Mouse (Mus musculus) hindbrain, embryonic 15.5 days (tissue): Measurements from ENCODE around the gene Slc25a34. TPM values are rescaled to one million over a fixed set of nuclear protein-coding genes. Genes with fewer than 3 reads are reported as not detected.

ENCODE experiments used
- ATAC-seq: fragments of 200-750 bp; cut with Nextera tagmentation; 2 replicates; pipeline ENCODE4 v1.8.0; 2017; ENCODE audit warnings: low read depth, moderate number of reproducible peaks, moderate TSS enrichment; ENCODE audit not compliant: low FRiP score
- H3K27ac ChIP-seq: fragments of 300-500 bp; sonication (generic); replicated peaks from 2 replicates; pipeline ENCODE4 v1.5.1; 2015; ENCODE audit warnings: mild to moderate bottlenecking, inconsistent platforms
- H3K27me3 ChIP-seq: fragments of 300-500 bp; sonication (generic); 2 replicates; pipeline ENCODE4 v1.6.1; 2015; ENCODE audit warnings: control low read depth, inconsistent platforms
- H3K36me3 ChIP-seq: fragments of 300-500 bp; sonication (generic); 2 replicates; pipeline ENCODE4 v1.6.1; 2015; ENCODE audit warnings: control low read depth, inconsistent platforms
- H3K4me1 ChIP-seq: fragments of 300-500 bp; sonication (generic); replicated peaks from 2 replicates; pipeline ENCODE4 v1.6.1; 2015; ENCODE audit warnings: control low read depth, inconsistent platforms
- H3K4me2 ChIP-seq: fragments of 300-500 bp; sonication (generic); 2 replicates; pipeline ENCODE4 v1.6.1; 2015; ENCODE audit warnings: moderate library complexity, mild to moderate bottlenecking, inconsistent platforms
- H3K4me3 ChIP-seq: fragments of 300-500 bp; sonication (generic); 2 replicates; pipeline ENCODE4 v1.5.1; 2015; ENCODE audit warnings: mild to moderate bottlenecking, inconsistent platforms
- H3K9ac ChIP-seq: fragments of 300-500 bp; sonication (generic); 2 replicates; pipeline ENCODE4 v1.6.1; 2015; ENCODE audit warnings: inconsistent platforms
- H3K9me3 ChIP-seq: fragments of 300-500 bp; sonication (generic); 2 replicates; pipeline ENCODE4 v1.6.1; 2016; ENCODE audit warnings: control low read depth, inconsistent platforms
- WGBS: fragments of 180-500 bp; shearing (Covaris S2); methylation state at CpG from one replicate; pipeline ENCODE4 v1.1.7; 2015; 5-methylcytosine and 5-hydroxymethylcytosine counted together
- polyA plus RNA-seq: library from polyadenylated mRNA; unstranded; fragments of >200 nt; fragmentation: Nextera tagmentation; extraction: Ambion mirVana; gene quantifications from 2 replicates; pipeline ENCODE4 v1.2.1, GENCODE M21; 2015

Gene Slc25a34
- polyA plus RNA-seq, 1 experiment from 2014 or later: 0.19 TPM

DNA sequence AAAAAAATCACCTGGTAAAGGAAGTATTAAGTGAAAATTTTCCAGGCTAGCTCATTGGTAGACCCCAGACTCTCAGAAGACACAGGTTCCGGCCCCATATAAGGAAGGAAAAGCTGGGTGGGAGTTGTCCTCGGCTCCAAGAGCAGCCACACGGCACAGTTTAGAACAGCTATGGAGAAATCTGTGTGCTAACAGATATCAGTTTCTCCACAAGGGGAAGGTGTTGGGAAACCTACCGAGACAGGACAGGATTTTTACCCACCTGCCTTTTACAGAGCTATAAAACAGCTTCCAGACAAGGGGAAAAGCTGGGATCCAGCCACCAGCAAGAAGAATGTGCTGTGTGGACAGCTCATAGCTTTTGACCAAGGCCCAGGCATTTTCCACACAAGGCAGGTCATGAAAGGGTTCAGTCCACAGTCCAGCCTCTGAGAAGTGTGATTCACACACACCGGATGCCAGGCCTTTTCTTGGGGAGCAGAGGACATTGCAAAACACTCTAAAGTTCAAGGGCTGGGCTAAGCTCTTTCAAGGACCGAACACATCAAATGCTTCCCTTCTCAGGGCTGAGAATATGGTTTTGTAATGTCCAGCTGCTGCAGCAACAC lies 50.2 kb downstream of the Slc25a34 start:
- Histone ChIP-seq H3K4me3 (no peak overlapping the region), H3K27me3 (no peaks in the 10 kb centered on the region), H3K4me2 (no peak overlapping the region), H3K9me3 (no peaks in the 10 kb centered on the region), H3K27ac (no peak overlapping the region), H3K4me1 (no peaks in the 10 kb centered on the region), H3K9ac (no peak overlapping the region), H3K36me3 (peaks cover 11% of the 10 kb centered on the region)
- ATAC-seq: no peak
- WGBS: 79% methylated on average over 6 of the region's 6 CpGs

DNA sequence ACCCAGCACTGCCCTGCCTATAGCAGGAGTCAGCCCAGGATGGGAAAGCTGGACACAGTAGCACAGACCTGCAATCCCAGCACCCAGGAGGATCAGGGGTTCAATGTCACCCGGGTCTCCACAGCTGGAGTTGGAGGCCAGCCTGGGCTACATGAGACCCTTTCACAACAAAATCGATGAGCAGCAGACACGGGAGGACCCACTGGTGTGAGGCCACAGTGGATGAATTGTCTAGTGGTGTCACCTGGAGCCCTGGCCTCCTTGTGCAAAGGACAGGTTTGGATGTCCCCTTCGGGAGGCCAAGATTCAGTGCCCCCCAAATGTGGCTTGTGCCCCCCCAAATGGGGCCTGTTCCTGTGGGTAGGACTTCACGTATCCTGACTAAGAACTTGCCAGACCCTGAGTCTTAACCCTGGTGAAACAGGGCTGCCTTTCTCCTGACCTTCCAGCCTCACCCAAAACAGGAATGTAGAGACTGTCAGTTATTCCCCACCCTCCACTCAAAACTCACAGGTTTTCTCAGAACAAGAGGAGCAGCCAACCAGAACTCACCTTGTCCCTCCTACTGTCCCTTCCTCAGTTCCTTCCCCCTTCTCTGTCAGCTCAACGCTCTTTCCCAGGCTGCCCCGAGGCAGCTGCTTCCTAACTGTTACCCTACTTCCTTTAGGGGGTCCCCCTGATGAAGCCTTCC lies 50.8 kb downstream of the Slc25a34 start:
- H3K4me2 ChIP-seq: no peak overlapping the region
- WGBS: 87% methylated on average over 7 of the region's 7 CpGs
- H3K27ac ChIP-seq: no peak overlapping the region
- no peak overlapping the region for H3K4me3 ChIP-seq
- no peak overlapping the region for H3K9ac ChIP-seq
- peaks cover 11% of the 10 kb centered on the region for H3K36me3 ChIP-seq
- no peak for ATAC-seq
- H3K4me1 ChIP-seq: no peaks in the 10 kb centered on the region
- H3K9me3 ChIP-seq: no peaks in the 10 kb centered on the region
- H3K27me3 ChIP-seq: no peaks in the 10 kb centered on the region

DNA sequence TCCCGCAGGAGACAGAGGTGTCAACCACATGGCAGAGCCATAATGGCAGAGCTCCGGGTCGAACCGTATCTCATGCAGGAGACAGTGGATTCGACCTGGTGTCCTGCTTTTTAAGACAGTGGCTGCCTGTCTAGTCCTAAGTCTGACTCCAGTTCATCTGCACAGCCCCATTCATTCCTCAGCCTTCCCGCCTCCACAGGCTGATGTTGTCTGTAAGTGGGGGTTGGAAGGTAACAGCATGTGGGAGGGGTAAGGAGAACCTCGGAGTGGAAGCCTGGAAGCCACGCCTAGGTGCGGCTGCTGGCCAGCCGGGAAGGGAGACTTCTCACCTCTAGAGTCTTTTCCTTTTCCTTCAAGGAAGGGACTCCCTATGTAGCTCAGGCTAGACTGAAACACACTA lies 51.7 kb downstream of the Slc25a34 start:
- H3K9ac ChIP-seq: no peak overlapping the region
- no peak for ATAC-seq
- no peak overlapping the region for H3K27ac ChIP-seq
- no peaks in the 10 kb centered on the region for H3K4me1 ChIP-seq
- WGBS: 84% methylated on average over 10 of the region's 10 CpGs
- H3K4me2 ChIP-seq: no peak overlapping the region
- no peak overlapping the region for H3K4me3 ChIP-seq
- peaks cover 2% of the 10 kb centered on the region for H3K36me3 ChIP-seq
- H3K9me3 ChIP-seq: no peaks in the 10 kb centered on the region
- H3K27me3 ChIP-seq: no peaks in the 10 kb centered on the region

DNA sequence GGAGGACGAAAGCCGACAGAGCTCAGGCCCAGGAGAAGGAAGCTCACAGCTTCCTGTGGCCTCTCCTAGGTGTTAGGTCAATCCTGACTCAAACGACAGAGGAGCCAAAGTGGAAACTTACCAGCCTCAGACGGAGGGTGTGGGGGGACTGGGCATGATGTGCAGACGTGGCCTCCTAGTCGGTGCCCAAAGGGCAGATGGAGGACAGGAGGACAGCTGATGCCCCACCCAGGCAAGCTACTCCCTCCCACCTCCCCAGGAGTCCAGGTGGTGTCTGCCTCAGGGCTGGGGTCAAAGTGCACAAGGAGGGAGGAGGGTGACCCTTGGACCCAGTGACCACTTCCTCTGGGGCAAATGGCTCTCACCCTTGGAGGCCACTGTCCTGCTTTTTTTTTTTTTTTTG lies 52.3 kb downstream of the Slc25a34 start:
- H3K4me3 ChIP-seq: no peak overlapping the region
- H3K36me3 ChIP-seq: no peaks in the 10 kb centered on the region
- H3K9me3 ChIP-seq: no peaks in the 10 kb centered on the region
- H3K9ac ChIP-seq: no peak overlapping the region
- 76% methylated on average over 6 of the region's 6 CpGs for WGBS
- no peaks in the 10 kb centered on the region for H3K4me1 ChIP-seq
- no peaks in the 10 kb centered on the region for H3K27me3 ChIP-seq
- H3K4me2 ChIP-seq: no peak overlapping the region
- no peak for ATAC-seq
- H3K27ac ChIP-seq: no peak overlapping the region

GRCm38 (mm10) chr4:141570821-141571220 lies 52.8 kb downstream of the Slc25a34 start:
- Histone ChIP-seq H3K27ac (no peak overlapping the region), H3K9me3 (no peaks in the 10 kb centered on the region), H3K27me3 (no peaks in the 10 kb centered on the region), H3K36me3 (no peaks in the 10 kb centered on the region), H3K4me3 (no peak overlapping the region), H3K9ac (no peak overlapping the region), H3K4me1 (no peaks in the 10 kb centered on the region), H3K4me2 (no peak overlapping the region)
- 100% methylated on average over 1 of the region's 1 CpGs for WGBS
- ATAC-seq: no peak

GRCm38 (mm10) chr4:141570004-141570403 lies 53.6 kb downstream of the Slc25a34 start:
- H3K4me2 ChIP-seq: no peak overlapping the region
- no peaks in the 10 kb centered on the region for H3K36me3 ChIP-seq
- ATAC-seq: no peak
- no peaks in the 10 kb centered on the region for H3K9me3 ChIP-seq
- H3K27ac ChIP-seq: no peak overlapping the region
- 65% methylated on average over 6 of the region's 6 CpGs for WGBS
- no peaks in the 10 kb centered on the region for H3K4me1 ChIP-seq
- no peak overlapping the region for H3K4me3 ChIP-seq
- no peaks in the 10 kb centered on the region for H3K27me3 ChIP-seq
- no peak overlapping the region for H3K9ac ChIP-seq

DNA sequence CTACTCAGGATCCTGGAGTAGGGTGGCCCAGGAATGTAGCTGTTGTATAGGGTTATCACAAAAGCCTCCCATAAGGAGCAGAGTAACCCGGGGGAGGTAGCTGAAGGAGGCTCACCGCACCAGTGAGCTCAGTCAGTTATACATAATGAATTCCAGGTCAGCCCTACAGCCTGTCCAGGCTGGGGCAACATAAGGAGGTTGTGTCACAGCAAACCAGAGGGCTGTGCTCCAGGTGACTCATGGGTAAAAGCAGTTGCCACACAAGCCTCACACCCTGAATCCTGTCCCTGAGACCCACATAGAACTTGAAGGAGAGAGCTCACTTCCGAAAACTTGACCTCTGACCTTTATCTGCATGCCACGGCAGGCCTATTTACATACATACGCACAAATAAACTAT lies 54.7 kb downstream of the Slc25a34 start:
- H3K9ac ChIP-seq: no peak overlapping the region
- H3K27me3 ChIP-seq: no peaks in the 10 kb centered on the region
- no peaks in the 10 kb centered on the region for H3K4me1 ChIP-seq
- no peaks in the 10 kb centered on the region for H3K9me3 ChIP-seq
- H3K36me3 ChIP-seq: no peaks in the 10 kb centered on the region
- no peak overlapping the region for H3K4me2 ChIP-seq
- WGBS: 91% methylated on average over 5 of the region's 5 CpGs
- ATAC-seq: no peak
- no peak overlapping the region for H3K4me3 ChIP-seq
- H3K27ac ChIP-seq: no peak overlapping the region

Other genes starting within 250 kb of the Slc25a34 start
- 0.52 and 0.65 TPM in 2 replicates for gene Clcnka, start 225.1 kb downstream of the Slc25a34 start, polyA plus RNA-seq
- gene Clcnkb, start 207.8 kb downstream of the Slc25a34 start, polyA plus RNA-seq: not detected in 2 replicates
- not detected in 2 replicates for gene Hspb7, start 203.0 kb downstream of the Slc25a34 start, polyA plus RNA-seq
- 0.39 TPM in 1 of 2 replicates, not detected in the other for gene Srarp, start 187.7 kb downstream of the Slc25a34 start, polyA plus RNA-seq
- gene Zbtb17, start 179.2 kb downstream of the Slc25a34 start, polyA plus RNA-seq: 39.7 and 42.7 TPM in 2 replicates
- 15.3 and 17.1 TPM in 2 replicates for gene Spen, start 85.2 kb downstream of the Slc25a34 start, polyA plus RNA-seq
- gene Fblim1, start 17.7 kb downstream of the Slc25a34 start, polyA plus RNA-seq: 37.7 and 49.9 TPM in 2 replicates
- gene Tmem82, start 5.2 kb downstream of the Slc25a34 start, polyA plus RNA-seq: 0.36 and 0.58 TPM in 2 replicates
- 8.2 and 9.9 TPM in 2 replicates for gene Plekhm2, start 41.1 kb upstream of the Slc25a34 start, polyA plus RNA-seq
- gene Rsc1a1, start 61.8 kb upstream of the Slc25a34 start, polyA plus RNA-seq: 0.51 TPM in 1 of 2 replicates, not detected in the other
- gene Ddi2, start 99.6 kb upstream of the Slc25a34 start, polyA plus RNA-seq: 13.8 and 15.1 TPM in 2 replicates
- gene Agmat, start 122.9 kb upstream of the Slc25a34 start, polyA plus RNA-seq: 0.14 and 0.21 TPM in 2 replicates
- 5.5 and 6.8 TPM in 2 replicates for gene Dnajc16, start 167.1 kb upstream of the Slc25a34 start, polyA plus RNA-seq
- gene Casp9, start 169.8 kb upstream of the Slc25a34 start, polyA plus RNA-seq: 20.8 and 23.0 TPM in 2 replicates
- 0.18 TPM in 1 of 2 replicates, not detected in the other for gene Cela2a, start 202.3 kb upstream of the Slc25a34 start, polyA plus RNA-seq
- gene Ctrc, start 222.5 kb upstream of the Slc25a34 start, polyA plus RNA-seq: not detected in 2 replicates